Mouse (Mus musculus) cerebellum, postnatal 14 days (tissue): ENCODE measurements around the gene Crocc.

Source experiments
- DNase-seq, 2 experiments: peaks; one replicate each; pipeline ENCODE4 v3.0.0; 2021; ENCODE audit warnings: mixed read lengths in 2 of 2

Crocc gene

DNA sequence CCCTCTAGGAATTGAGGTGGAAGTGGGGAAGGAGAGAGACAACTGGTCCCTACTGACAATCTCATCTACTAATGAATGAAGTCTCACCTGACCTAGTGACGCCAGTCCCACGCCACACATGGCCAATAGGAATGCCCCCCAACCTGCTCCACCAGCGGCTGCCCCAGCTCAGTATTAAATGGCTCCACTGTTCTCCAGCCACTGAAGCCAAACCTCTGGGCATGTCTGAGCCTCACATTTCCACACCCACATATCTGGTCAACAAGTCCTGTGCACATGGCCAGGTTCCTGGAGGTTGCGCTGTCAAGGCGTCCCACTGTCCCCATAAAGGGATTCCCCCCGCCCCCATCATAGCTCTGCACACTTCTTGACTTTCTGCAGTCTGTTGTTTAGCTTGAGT lies 75.8 kb downstream of the Crocc start:
- DNase-seq: no peak

DNA sequence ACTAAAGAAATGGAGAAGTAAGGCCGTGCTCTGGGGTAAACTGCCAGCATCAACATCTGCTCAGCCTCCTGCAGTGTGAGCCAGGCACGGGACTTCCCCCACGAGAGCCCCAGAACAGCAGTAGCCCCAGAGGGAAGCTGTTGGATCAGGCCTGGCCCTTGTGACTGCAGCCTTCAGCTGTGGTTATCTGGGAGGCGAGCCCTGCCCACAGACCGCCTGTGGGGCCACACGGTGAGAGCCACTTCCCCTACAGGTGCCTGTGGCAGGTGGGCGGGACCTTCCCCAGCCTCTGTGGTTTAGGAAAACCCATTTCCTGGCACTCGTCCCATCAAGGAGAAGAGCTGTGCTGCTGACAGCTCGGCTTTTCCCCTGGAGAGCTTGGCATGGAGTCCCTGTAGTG lies 76.9 kb downstream of the Crocc start:
- DNase-seq: no peak

DNA sequence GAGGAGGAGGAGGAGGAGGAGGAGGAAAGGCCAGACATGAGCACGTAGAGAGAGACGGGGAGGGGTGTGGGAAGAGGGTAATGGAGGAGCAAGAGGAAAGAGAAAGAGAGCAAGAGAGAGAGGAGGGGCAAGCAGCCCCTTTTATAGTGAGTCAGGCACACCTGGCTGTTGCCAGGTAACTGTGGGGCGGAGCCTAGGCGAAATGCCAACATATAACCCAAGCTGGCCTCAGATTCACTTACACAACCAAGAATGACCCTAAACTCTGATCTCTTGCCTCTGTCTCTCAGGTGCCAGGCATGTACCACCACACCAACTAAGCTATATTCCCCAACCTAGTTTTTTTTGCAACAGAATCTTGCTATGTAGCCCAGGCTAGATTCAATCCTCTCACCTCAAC lies 77.5 kb downstream of the Crocc start:
- DNase-seq: no peak

DNA sequence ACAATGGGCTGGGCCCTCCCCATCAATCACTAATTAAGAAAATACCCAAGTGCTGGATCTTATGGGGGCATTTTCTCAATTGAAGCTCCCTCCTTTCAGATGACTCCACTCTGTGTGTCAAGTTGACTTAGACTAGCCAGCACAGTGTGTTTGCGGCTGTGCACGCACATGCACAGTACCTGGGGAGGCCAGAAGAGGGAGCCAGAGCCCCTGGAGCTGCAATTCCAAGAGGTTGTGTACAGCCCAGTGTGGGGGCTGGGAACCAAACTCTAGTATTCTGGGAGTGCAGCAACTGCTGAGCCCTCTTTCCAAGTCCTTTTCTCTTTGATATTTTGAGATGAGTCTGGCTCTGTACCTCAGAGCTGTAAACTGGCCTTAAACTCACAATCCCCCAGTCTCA lies 78.7 kb downstream of the Crocc start:
- DNase-seq: no peak

DNA sequence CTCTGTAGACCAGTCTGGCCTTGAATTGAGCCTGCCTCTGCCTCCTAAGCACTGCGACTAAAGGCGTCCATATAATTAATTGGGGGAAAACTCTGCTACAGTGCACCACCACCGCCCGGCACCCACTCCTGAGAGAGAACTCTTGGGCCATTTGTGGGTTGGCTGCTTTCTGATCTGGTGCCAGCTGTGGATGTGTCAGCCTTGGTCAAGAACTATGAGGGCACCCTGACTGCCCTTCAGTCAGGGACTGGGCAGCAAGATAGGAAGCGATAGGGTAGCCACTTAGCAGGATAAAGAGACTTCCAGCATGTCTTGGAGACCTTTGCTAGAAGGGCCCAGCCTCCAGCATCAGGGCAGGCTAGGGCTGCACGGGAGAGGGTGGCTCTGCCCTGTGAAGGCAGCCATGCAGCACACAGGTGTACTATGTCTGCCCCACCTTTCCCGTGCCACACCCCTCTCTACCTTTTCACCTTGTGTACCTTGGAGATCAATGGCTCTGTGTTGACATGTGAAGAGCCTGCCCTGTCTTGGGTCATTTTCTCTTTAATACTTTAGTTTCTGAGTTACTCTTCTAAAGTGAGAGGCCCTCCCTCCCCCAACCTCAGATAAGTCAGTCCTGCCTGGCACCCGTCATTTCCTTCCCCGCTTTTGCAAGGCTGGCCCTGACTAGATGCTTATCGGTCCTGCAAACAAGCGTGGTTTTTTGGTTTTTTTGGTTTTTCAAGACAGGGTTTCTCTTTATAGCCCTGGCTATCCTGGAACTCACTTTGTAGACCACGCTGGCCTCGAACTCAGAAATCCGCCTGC lies 82.3 kb downstream of the Crocc start:
- no peak for DNase-seq

DNA sequence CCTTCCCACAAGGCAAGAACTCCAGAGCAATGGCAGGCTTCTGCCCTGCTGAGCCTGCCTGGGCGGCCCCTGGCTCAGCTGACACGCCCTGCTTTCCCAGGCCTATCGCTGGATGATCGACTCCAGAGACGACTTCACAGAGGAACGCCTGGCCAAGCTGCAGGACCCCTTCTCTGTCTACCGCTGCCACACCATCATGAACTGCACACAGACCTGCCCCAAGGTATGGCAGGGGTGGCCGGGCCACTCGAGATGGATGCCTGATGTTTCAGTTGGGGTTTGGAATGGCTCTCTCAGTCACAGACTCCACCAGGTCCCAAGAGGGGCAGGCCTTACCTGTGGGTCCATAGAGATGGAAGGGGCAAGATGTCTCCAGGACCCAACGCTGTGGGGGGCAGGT lies 83.1 kb downstream of the Crocc start:
- DNase-seq: no peak

DNA sequence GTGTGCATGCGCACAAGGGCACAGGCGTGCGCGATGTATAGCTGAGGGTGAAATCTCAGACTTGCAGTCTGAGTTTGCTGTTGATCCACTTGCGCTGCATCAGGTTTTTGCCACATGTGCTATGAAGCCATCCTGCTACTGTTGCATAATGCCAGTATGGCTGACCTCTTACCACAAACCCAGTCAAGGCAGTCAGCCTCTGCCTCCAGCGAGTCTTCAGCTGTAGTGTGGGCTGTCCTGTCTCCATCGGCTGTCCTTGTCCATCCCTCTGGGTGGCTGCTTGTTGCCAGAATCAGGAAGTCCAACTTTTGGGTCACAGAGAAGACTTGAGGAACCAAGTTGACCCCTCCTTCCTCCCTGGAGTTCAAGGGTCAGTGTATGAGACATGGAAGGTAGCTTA lies 85.0 kb downstream of the Crocc start:
- DNase-seq: no peak

DNA sequence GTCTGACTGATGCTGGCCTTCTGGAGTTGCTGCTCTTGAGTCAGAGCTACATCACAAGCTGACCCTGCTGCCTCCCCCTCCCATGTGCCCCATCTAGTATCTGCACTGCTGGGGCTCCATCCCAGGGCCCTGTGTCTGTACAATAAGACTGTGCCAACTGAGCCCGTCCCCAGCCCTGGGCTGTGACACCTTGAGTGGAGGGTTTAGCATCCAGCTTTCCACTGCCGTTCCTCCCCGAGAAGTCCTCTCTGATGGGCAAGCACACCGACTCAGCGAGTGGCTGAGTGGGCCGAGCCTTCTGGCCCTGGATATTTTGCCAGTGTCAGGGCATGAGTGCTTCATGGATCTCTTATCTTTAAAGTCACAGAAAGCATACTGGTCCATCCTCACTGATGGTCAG lies 85.9 kb downstream of the Crocc start:
- no peak for DNase-seq

DNA sequence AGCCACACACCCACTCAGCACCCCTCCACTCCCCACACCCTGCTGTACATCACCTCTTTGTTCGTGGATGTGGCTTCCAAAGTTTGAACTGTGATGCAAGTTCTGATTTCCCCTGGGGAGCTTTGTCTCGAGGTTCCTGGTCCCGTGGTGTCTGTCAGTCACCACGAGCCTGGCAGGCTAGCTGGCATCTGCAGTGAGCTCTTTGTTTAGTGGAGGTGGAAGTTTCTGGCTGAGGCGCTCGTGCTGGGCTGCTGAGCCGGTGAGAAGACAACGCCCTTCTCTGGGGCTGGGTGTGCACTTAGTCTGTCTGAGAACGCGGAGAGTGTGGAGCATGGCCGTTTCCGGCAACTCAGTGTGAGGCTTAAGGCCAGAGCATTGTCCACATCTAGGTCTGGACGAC lies 88.7 kb downstream of the Crocc start:
- DNase-seq: no peak

DNA sequence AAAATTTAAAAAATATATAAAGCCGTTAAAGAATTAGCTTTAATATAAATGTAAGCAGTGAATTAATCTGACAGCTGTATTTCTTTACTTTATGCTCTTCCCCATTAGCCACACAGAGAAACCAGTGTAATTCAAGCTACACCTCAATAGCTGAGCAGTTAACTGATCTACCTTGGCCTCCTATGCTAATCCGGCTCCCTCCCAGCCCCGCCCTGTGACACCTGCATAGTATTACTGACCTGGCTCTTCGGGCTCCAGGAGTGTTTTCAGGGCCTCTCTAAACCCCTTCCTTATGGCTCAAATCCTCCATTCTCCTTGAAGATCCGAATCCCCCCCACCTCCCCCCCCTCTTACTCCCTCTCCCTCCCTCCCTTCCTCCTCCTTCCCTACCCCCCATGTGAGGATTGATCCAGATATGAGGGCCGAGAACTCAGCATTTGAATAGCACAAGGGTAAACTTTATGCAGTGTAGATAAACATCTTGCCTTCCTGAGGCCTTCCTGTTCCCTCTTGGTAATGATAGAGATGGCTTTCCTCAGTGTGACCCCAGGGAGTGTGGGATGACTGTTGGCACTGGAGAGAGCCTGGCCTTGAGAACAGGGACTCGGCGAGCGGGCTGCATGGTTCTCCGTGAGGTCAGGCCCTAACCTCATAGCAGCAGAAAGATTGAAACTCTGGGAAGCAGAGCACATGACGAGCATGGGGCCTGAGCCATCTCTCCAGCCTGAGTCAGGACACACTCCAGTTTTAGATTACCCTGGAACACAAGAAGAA lies 92.8 kb downstream of the Crocc start:
- no peak for DNase-seq
